Mouse (Mus musculus) ES-E14 (cell line): Measurements from ENCODE around the gene Abca15.

Source experiments
- HCFC1 ChIP-seq: IDR thresholded peaks from 2 replicates; pipeline ENCODE4 v1.6.1; 2012; ENCODE audit warnings: low read length, inconsistent platforms, borderline replicate concordance; ENCODE audit not compliant: insufficient read depth
- MAFK ChIP-seq: IDR thresholded peaks from 2 replicates; pipeline ENCODE4 v1.6.1; 2014; ENCODE audit warnings: mild to moderate bottlenecking, low read depth, low read length, inconsistent platforms; ENCODE audit not compliant: insufficient read depth

DNA sequence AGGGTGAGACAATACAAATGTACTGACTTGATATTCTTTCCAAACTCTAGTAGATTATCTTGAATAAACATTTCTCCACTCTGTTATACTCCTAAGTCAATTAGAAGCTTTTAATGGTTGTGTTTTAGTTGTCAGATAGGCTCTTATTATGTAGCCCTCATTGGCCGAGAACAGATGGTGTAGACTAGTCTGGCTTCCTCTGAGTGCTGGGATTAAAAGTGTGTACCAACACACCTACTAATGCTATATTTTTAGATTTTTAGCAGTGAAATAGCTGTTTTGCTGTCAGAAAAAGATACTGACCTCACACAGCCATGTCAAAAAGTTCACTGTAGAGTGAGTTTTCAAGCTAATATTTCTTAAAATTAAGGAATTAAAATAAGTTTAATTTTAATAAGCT lies 83.9 kb downstream of the Abca15 start:
- TF ChIP-seq HCFC1, result no peak
- TF ChIP-seq MAFK, result no peak
